Mouse (Mus musculus) MEL (cell line): ENCODE data around the gene Izumo4. TPM values are rescaled to one million over a fixed set of nuclear protein-coding genes. Genes with fewer than 3 reads are reported as not detected.

ENCODE experiments used
- DNase-seq: peaks from one replicate; pipeline ENCODE4 v3.0.0; 2011; ENCODE audit warnings: low read depth, low spot score
- H3K27ac ChIP-seq: 2 replicates; pipeline ENCODE4 v1.5.1; 2012; ENCODE audit warnings: low read depth, mild to moderate bottlenecking, control low read depth, low read length, moderate library complexity; ENCODE audit not compliant: control insufficient read depth
- H3K27me3 ChIP-seq, 2 experiments: fragments of 150-350 bp in 1 of 2; sonication (generic) in 1 of 2; 2 replicates each; pipeline ENCODE4 v1.6.1; 2012; ENCODE audit warnings: low read length in 2 of 2, mild to moderate bottlenecking in 2 of 2, improper control_type of control experiment in 1 of 2, moderate library complexity in 1 of 2; ENCODE audit not compliant: insufficient read depth in 2 of 2, control insufficient read depth in 1 of 2
- H3K36me3 ChIP-seq, 2 experiments: 2 replicates each; pipeline ENCODE4 v1.6.1; 2012 to 2014; ENCODE audit warnings: low read length in 2 of 2, improper control_type of control experiment in 1 of 2, inconsistent platforms in 1 of 2, mild to moderate bottlenecking in 1 of 2; ENCODE audit not compliant: insufficient read depth in 2 of 2, control insufficient read depth in 1 of 2
- H3K4me1 ChIP-seq, 2 experiments: fragments of 150-350 bp in 1 of 2; sonication (generic) in 1 of 2; 2 replicates each; pipeline ENCODE4 v1.6.1; 2012; ENCODE audit warnings: low read length in 2 of 2, improper control_type of control experiment in 1 of 2, mild to moderate bottlenecking in 1 of 2; ENCODE audit not compliant: insufficient read depth in 2 of 2, control insufficient read depth in 1 of 2
- H3K4me3 ChIP-seq, 2 experiments: fragments of 150-350 bp in 1 of 2; sonication (generic) in 1 of 2; 2 replicates each; pipeline ENCODE4 v1.5.1; 2012; ENCODE audit warnings: low read depth in 2 of 2, low read length in 2 of 2, mild to moderate bottlenecking in 2 of 2, moderate library complexity in 2 of 2, control low read depth in 1 of 2, improper control_type of control experiment in 1 of 2; ENCODE audit not compliant: control insufficient read depth in 1 of 2, insufficient read depth in 1 of 2
- H3K79me2 ChIP-seq: 2 replicates; pipeline ENCODE4 v1.6.1; 2012; ENCODE audit warnings: mild to moderate bottlenecking, low read length, moderate library complexity; ENCODE audit not compliant: control insufficient read depth, poor library complexity, insufficient read depth
- H3K9ac ChIP-seq: 2 replicates; pipeline ENCODE4 v1.6.1; 2012; ENCODE audit warnings: low read depth, mild to moderate bottlenecking, control low read depth, low read length, moderate library complexity; ENCODE audit not compliant: control insufficient read depth, poor library complexity, severe bottlenecking
- H3K9me3 ChIP-seq: fragments of 150-350 bp; sonication (generic); replicated peaks from 2 replicates; pipeline ENCODE4 v1.6.1; 2012; ENCODE audit warnings: mild to moderate bottlenecking, low read length, improper control_type of control experiment, moderate library complexity; ENCODE audit not compliant: insufficient read depth
- CHD1 ChIP-seq: IDR thresholded peaks from 2 replicates; pipeline ENCODE4 v1.6.1; 2012; ENCODE audit warnings: low read depth, mild to moderate bottlenecking, inconsistent platforms, low read length, improper control_type of control experiment
- CHD2 ChIP-seq: IDR thresholded peaks from 2 replicates; pipeline ENCODE4 v1.6.1; 2011; ENCODE audit warnings: low read length, improper control_type of control experiment
- CTCF ChIP-seq, 3 experiments: IDR thresholded peaks in 2 of 3; conservative IDR thresholded peaks in 1 of 3; 2 replicates each; pipeline ENCODE4 v1.5.1; 2011 to 2012; ENCODE audit warnings: low read length in 3 of 3, low read depth in 2 of 3, mild to moderate bottlenecking in 2 of 3, improper control_type of control experiment in 1 of 3, inconsistent platforms in 1 of 3, mixed read lengths in 1 of 3, moderate library complexity in 1 of 3; ENCODE audit not compliant: control insufficient read depth in 1 of 3, insufficient read depth in 1 of 3, poor library complexity in 1 of 3, severe bottlenecking in 1 of 3
- E2F4 ChIP-seq: IDR thresholded peaks from 2 replicates; pipeline ENCODE4 v1.6.1; 2011; ENCODE audit warnings: low read depth, low read length, improper control_type of control experiment, borderline replicate concordance
- ELF1 ChIP-seq: IDR thresholded peaks from 2 replicates; pipeline ENCODE4 v1.6.1; 2014; ENCODE audit warnings: low read depth, mild to moderate bottlenecking, inconsistent platforms, low read length, improper control_type of control experiment, moderate library complexity
- GATA1 ChIP-seq: IDR thresholded peaks from 2 replicates; pipeline ENCODE4 v1.6.1; 2011; ENCODE audit warnings: low read depth, low read length, improper control_type of control experiment
- HCFC1 ChIP-seq: IDR thresholded peaks from 2 replicates; pipeline ENCODE4 v1.6.1; 2012; ENCODE audit warnings: low read depth, mild to moderate bottlenecking, inconsistent platforms, low read length, improper control_type of control experiment, moderate library complexity
- KAT2A ChIP-seq: conservative IDR thresholded peaks from 2 replicates; pipeline ENCODE4 v1.6.1; 2012; ENCODE audit warnings: low read depth, low read length, improper control_type of control experiment, inconsistent platforms
- MAX ChIP-seq: IDR thresholded peaks from 2 replicates; pipeline ENCODE4 v1.6.1; 2011; ENCODE audit warnings: low read length, improper control_type of control experiment
- MAZ ChIP-seq: IDR thresholded peaks from 2 replicates; pipeline ENCODE4 v1.6.1; 2012; ENCODE audit warnings: low read depth, mild to moderate bottlenecking, inconsistent platforms, low read length, improper control_type of control experiment
- MEF2A ChIP-seq: IDR thresholded peaks from 2 replicates; pipeline ENCODE4 v1.6.1; 2014; ENCODE audit warnings: low read depth, mild to moderate bottlenecking, inconsistent platforms, low read length, improper control_type of control experiment; ENCODE audit not compliant: poor library complexity, insufficient replicate concordance, severe bottlenecking; ENCODE audit errors: extremely low read depth
- MXI1 ChIP-seq: IDR thresholded peaks from 2 replicates; pipeline ENCODE4 v1.6.1; 2011; ENCODE audit warnings: mild to moderate bottlenecking, low read depth, low read length, improper control_type of control experiment
- MYB ChIP-seq: IDR thresholded peaks from 2 replicates; pipeline ENCODE4 v1.6.1; 2011; ENCODE audit warnings: mild to moderate bottlenecking, low read depth, low read length, improper control_type of control experiment
- MYC ChIP-seq: IDR thresholded peaks from 2 replicates; pipeline ENCODE4 v1.6.1; 2011; ENCODE audit warnings: low read depth, mild to moderate bottlenecking, low read length, improper control_type of control experiment, moderate library complexity
- POLR2A ChIP-seq, 2 experiments: IDR thresholded peaks; 2 replicates each; pipeline ENCODE4 v1.6.1; 2011 to 2012; ENCODE audit warnings: low read length in 2 of 2, mild to moderate bottlenecking in 2 of 2, control low read depth in 1 of 2, improper control_type of control experiment in 1 of 2, low read depth in 1 of 2, moderate library complexity in 1 of 2; ENCODE audit not compliant: control insufficient read depth in 1 of 2, insufficient read depth in 1 of 2, poor library complexity in 1 of 2
- POLR2AphosphoS5 ChIP-seq: IDR thresholded peaks from 2 replicates; pipeline ENCODE4 v1.6.1; 2012; ENCODE audit warnings: low read depth, borderline replicate concordance, mild to moderate bottlenecking, inconsistent platforms, low read length, moderate library complexity, mixed read lengths
- RCOR1 ChIP-seq: IDR thresholded peaks from 2 replicates; pipeline ENCODE4 v1.6.1; 2012; ENCODE audit warnings: low read depth, mild to moderate bottlenecking, inconsistent platforms, low read length, improper control_type of control experiment
- UBTF ChIP-seq: IDR thresholded peaks from 2 replicates; pipeline ENCODE4 v1.6.1; 2012; ENCODE audit warnings: low read depth, mild to moderate bottlenecking, inconsistent platforms, low read length, improper control_type of control experiment, moderate library complexity, borderline replicate concordance; ENCODE audit not compliant: insufficient read depth
- ZC3H11A ChIP-seq: IDR thresholded peaks from 2 replicates; pipeline ENCODE4 v1.6.1; 2012; ENCODE audit warnings: low read depth, mild to moderate bottlenecking, inconsistent platforms, low read length, improper control_type of control experiment
- polyA plus RNA-seq, 2 experiments: library from polyadenylated mRNA; stranded (reverse) in 1 of 2; unstranded in 1 of 2; fragments of >175 nt in 1 of 2; fragments of >200 nt in 1 of 2; gene quantifications; 2 replicates each; pipeline versions ENCODE4 v1.2.1 to v1.2.4; 2012; ENCODE audit warnings: low replicate concordance in 2 of 2, low read depth in 1 of 2; ENCODE audit not compliant: insufficient read length in 2 of 2, insufficient read depth in 1 of 2, missing spikeins in 1 of 2
- total RNA-seq: library from RNA; depleted of rRNA; stranded (reverse); fragments of 300-350 nt; gene quantifications from 2 replicates; pipeline ENCODE4 v1.2.3, GENCODE M21; 2012

The Izumo4 gene
- total and polyA plus RNA-seq, 3 experiments = 1.0 to 3.8 TPM; not detected in 1

GRCm38 (mm10) chr10:80717281-80717680 is 15.3 kb downstream of the Izumo4 start:
- DNase-seq = no peak
- Histone ChIP-seq H3K9ac (no peak overlapping the region), H3K4me3 (no peak overlapping the region), H3K9me3 (no peaks in the 10 kb centered on the region), H3K36me3 (peaks cover 0 to 7% of the 10 kb centered on the region in 2 experiments; a peak in 1 of 4 replicates), H3K27ac (no peak overlapping the region), H3K27me3 (no peaks in the 10 kb centered on the region), H3K4me1 (no peaks in the 10 kb centered on the region), H3K79me2 (no peaks in the 10 kb centered on the region)
- TF ChIP-seq E2F4 (no peak), CTCF (IDR thresholded peaks at IDR 0.05 in 2 of 3, conservative IDR thresholded peaks at IDR 0.05 in 1 of 3; ENCODE audit: control insufficient read depth in 1 of 3, insufficient read depth in 1 of 3, low read depth in 2 of 3, low read length in 3 of 3, poor library complexity in 1 of 3, severe bottlenecking in 1 of 3) (no peak), ELF1 (no peak), MAX (no peak), MYC (no peak), MAZ (no peak)

GRCm38 (mm10) chr10:80727369-80728127 is 25.6 kb downstream of the Izumo4 start:
- no peak overlapping the region for H3K4me3 ChIP-seq
- no peak overlapping the region for H3K9ac ChIP-seq
- TF ChIP-seq CHD2 (no peak), RCOR1 (no peak), CHD1 (no peak), HCFC1 (no peak), UBTF (no peak), POLR2A (IDR thresholded peaks at IDR 0.05; ENCODE audit: control insufficient read depth in 1 of 2, insufficient read depth in 1 of 2, low read depth in 1 of 2, low read length in 2 of 2, poor library complexity in 1 of 2) (no peak)
- H3K27me3 ChIP-seq = no peaks in the 10 kb centered on the region
- H3K36me3 ChIP-seq = peaks cover 0 to 13% of the 10 kb centered on the region in 2 experiments; a peak in 2 of 4 replicates
- H3K9me3 ChIP-seq = no peaks in the 10 kb centered on the region
- no peak for DNase-seq
- H3K4me1 ChIP-seq = no peaks in the 10 kb centered on the region
- no peak overlapping the region for H3K27ac ChIP-seq
- H3K79me2 ChIP-seq = no peaks in the 10 kb centered on the region

- Histone ChIP-seq H3K4me1 (0 out of 4 replicates have a peak, but pooled peaks cover 0 to 3% of the 10 kb centered on the region in 2 experiments), H3K9me3 (no peaks in the 10 kb centered on the region), H3K79me2 (peaks cover 9% of the 10 kb centered on the region), H3K36me3 (peaks cover 0 to 11% of the 10 kb centered on the region in 2 experiments; a peak in 2 of 4 replicates), H3K9ac (no peak overlapping the region), H3K4me3 (no peak overlapping the region), H3K27me3 (no peaks in the 10 kb centered on the region)
- no peak for DNase-seq
- no peak for TF ChIP-seq ZC3H11A
- no peak for TF ChIP-seq GATA1
- no peak for TF ChIP-seq POLR2AphosphoS5
- no peak for TF ChIP-seq MEF2A
- TF ChIP-seq MYC = no peak
- TF ChIP-seq MAX = no peak
- TF ChIP-seq KAT2A = no peak
- TF ChIP-seq MYB = no peak
- no peak for TF ChIP-seq UBTF
- no peak for TF ChIP-seq MXI1
- TF ChIP-seq E2F4 = no peak
- TF ChIP-seq, all 39 proteins: peak for 0
- H3K27ac ChIP-seq = no peak overlapping the region
Observed at GRCm38 (mm10) chr10:80732611-80733101, 30.7 kb downstream of the Izumo4 start.
